Mouse (Mus musculus) MEL (cell line): ENCODE measurements around the gene Ppt2.

Experiments
- CTCF ChIP-seq, 3 experiments: IDR thresholded peaks in 2 of 3; conservative IDR thresholded peaks in 1 of 3; 2 replicates each; pipeline ENCODE4 v1.5.1; 2011 to 2012; ENCODE audit warnings: low read length in 3 of 3, low read depth in 2 of 3, mild to moderate bottlenecking in 2 of 3, improper control_type of control experiment in 1 of 3, inconsistent platforms in 1 of 3, mixed read lengths in 1 of 3, moderate library complexity in 1 of 3; ENCODE audit not compliant: control insufficient read depth in 1 of 3, insufficient read depth in 1 of 3, poor library complexity in 1 of 3, severe bottlenecking in 1 of 3
- EP300 ChIP-seq, 2 experiments: IDR thresholded peaks; 2 replicates each; pipeline ENCODE4 v1.6.1; 2011; ENCODE audit warnings: improper control_type of control experiment in 2 of 2, low read length in 2 of 2, low read depth in 1 of 2, mild to moderate bottlenecking in 1 of 2
- JUND ChIP-seq: IDR thresholded peaks from 2 replicates; pipeline ENCODE4 v1.6.1; 2011; ENCODE audit warnings: low read depth, mild to moderate bottlenecking, improper control_type of control experiment, low read length
- ZKSCAN1 ChIP-seq: IDR thresholded peaks from 2 replicates; pipeline ENCODE4 v1.6.1; 2012; ENCODE audit warnings: low read depth, mild to moderate bottlenecking, inconsistent platforms, low read length, improper control_type of control experiment, moderate library complexity

DNA sequence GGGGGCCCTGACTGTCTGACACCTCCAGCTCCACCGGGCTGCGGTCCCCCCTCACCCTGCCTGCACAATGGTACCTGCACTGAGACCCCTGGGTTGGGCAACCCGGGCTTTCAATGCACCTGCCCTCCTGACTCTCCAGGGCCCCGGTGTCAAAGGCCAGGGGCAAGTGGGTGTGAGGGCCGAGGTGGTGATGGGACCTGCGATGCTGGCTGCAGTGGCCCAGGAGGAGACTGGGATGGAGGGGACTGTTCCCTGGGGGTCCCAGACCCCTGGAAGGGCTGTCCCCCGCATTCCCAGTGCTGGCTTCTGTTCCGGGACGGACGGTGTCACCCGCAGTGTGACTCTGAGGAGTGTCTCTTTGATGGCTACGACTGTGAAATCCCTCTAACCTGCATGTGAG, 45.8 kb downstream of the Ppt2 start:
- no peak for TF ChIP-seq CTCF (IDR thresholded peaks at IDR 0.05 in 2 of 3, conservative IDR thresholded peaks at IDR 0.05 in 1 of 3; ENCODE audit: control insufficient read depth in 1 of 3, insufficient read depth in 1 of 3, low read depth in 2 of 3, low read length in 3 of 3, poor library complexity in 1 of 3, severe bottlenecking in 1 of 3)
- no peak for TF ChIP-seq EP300 (IDR thresholded peaks at IDR 0.05; ENCODE audit: low read depth in 1 of 2, low read length in 2 of 2)
- TF ChIP-seq ZKSCAN1: no peak
- TF ChIP-seq JUND: no peak
